Mouse (Mus musculus) MEL (cell line): ENCODE measurements around the gene Ep400.

Source experiments
- CTCF ChIP-seq, 3 experiments: IDR thresholded peaks in 2 of 3; conservative IDR thresholded peaks in 1 of 3; 2 replicates each; pipeline ENCODE4 v1.5.1; 2011 to 2012; ENCODE audit warnings: low read length in 3 of 3, low read depth in 2 of 3, mild to moderate bottlenecking in 2 of 3, improper control_type of control experiment in 1 of 3, inconsistent platforms in 1 of 3, mixed read lengths in 1 of 3, moderate library complexity in 1 of 3; ENCODE audit not compliant: control insufficient read depth in 1 of 3, insufficient read depth in 1 of 3, poor library complexity in 1 of 3, severe bottlenecking in 1 of 3
- GATA1 ChIP-seq: IDR thresholded peaks from 2 replicates; pipeline ENCODE4 v1.6.1; 2011; ENCODE audit warnings: low read depth, low read length, improper control_type of control experiment
- TBP ChIP-seq: IDR thresholded peaks from 2 replicates; pipeline ENCODE4 v1.8.0; 2011; ENCODE audit warnings: low read depth, low read length, improper control_type of control experiment
- TCF12 ChIP-seq: IDR thresholded peaks from 2 replicates; pipeline ENCODE4 v1.6.1; 2014; ENCODE audit warnings: low read depth, mild to moderate bottlenecking, inconsistent platforms, low read length, improper control_type of control experiment, moderate library complexity
- USF1 ChIP-seq: IDR thresholded peaks from 2 replicates; pipeline ENCODE4 v1.6.1; 2014; ENCODE audit warnings: low read depth, mild to moderate bottlenecking, inconsistent platforms, low read length, improper control_type of control experiment, moderate library complexity
- USF2 ChIP-seq, 2 experiments: IDR thresholded peaks; 2 replicates each; pipeline ENCODE4 v1.6.1; 2011 to 2012; ENCODE audit warnings: improper control_type of control experiment in 2 of 2, low read length in 2 of 2, borderline replicate concordance in 1 of 2, inconsistent platforms in 1 of 2, low read depth in 1 of 2, mild to moderate bottlenecking in 1 of 2; ENCODE audit not compliant: insufficient read depth in 1 of 2

- TF ChIP-seq USF2 (IDR thresholded peaks at IDR 0.05; ENCODE audit: borderline replicate concordance in 1 of 2, insufficient read depth in 1 of 2, low read depth in 1 of 2, low read length in 2 of 2) (no peak), CTCF (IDR thresholded peaks at IDR 0.05 in 2 of 3, conservative IDR thresholded peaks at IDR 0.05 in 1 of 3; ENCODE audit: control insufficient read depth in 1 of 3, insufficient read depth in 1 of 3, low read depth in 2 of 3, low read length in 3 of 3, poor library complexity in 1 of 3, severe bottlenecking in 1 of 3) (no peak), TBP (no peak), USF1 (no peak), TCF12 (no peak), GATA1 (no peak)
These were observed 36.9 kb upstream of the Ep400 start for GRCm38 (mm10) chr5:110807453-110807852.
